Mouse (Mus musculus): ENCODE data around the gene Noxred1.

DNA sequence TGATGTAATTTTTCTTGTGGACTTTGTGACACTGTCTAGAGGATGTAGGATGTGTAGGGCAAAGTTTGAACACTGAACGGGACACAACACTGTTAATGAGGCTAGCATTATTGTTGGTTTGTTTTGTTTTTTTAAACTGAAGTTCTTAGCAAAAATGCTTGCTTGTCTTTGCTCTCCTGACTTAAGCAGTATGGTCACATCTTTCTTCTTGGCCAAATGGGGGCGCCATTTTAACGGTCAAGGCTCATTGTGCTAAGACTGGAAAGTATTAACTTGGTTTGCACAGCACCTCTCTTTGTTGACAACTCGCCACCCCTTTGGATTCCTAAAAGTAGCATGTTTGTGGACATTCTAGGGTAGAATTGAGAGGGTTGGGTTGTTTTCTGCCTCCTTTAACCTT lies 29.1 kb upstream of the Noxred1 start:
- TF ChIP-seq EP300 (IDR thresholded peaks at IDR 0.05; ENCODE audit: low read depth) (no peak), CTCF (IDR thresholded peaks at IDR 0.05; ENCODE audit: low read depth) (peak; percentile 49)
